Mouse (Mus musculus) layer of hippocampus, postnatal 25 days (tissue): ENCODE measurements at regions not wholly inside any gene's neighbourhood (a gene's known extent, or its start where the extent isn't known, plus 50 kb on each side); places are given as distances from the start of the nearest gene placed in this dataset.
A peak's percentile ranks its signal among the peaks of the same experiment; 100 is the strongest.

Experiments
- DNase-seq, 2 experiments: peaks; one replicate each; pipeline ENCODE4 v3.0.0; 2022; ENCODE audit warnings: mixed read lengths in 2 of 2, low spot score in 1 of 2; ENCODE audit errors: extremely low spot score in 1 of 2

- DNase-seq = no peak
Measured at GRCm38 (mm10) chrX:142537259-142537963, 143.8 kb upstream of the Tmem164 start.

- peak; percentile 15 to 59 for DNase-seq
Measured at GRCm38 (mm10) chrX:142540264-142540663, 140.9 kb upstream of the Tmem164 start.

- DNase-seq = no peak
Measured at GRCm38 (mm10) chrX:142552196-142552595, 129.0 kb upstream of the Tmem164 start.

- DNase-seq = peak in 1 of 2 experiments; percentile 51
Measured at GRCm38 (mm10) chrX:142554161-142554560, 127.0 kb upstream of the Tmem164 start.

- DNase-seq = no peak
Measured at GRCm38 (mm10) chrX:142557496-142557895, 123.7 kb upstream of the Tmem164 start.

- no peak for DNase-seq
Measured at GRCm38 (mm10) chrX:142560209-142560912, 120.8 kb upstream of the Tmem164 start.

- DNase-seq = no peak
Measured at GRCm38 (mm10) chrX:142561788-142562187, 119.4 kb upstream of the Tmem164 start.

GRCm38 (mm10) chrX:142564186-142564585 lies 117.0 kb upstream of the Tmem164 start:
- no peak for DNase-seq

- DNase-seq = no peak
Measured at GRCm38 (mm10) chrX:142571772-142572171, 109.4 kb upstream of the Tmem164 start.

GRCm38 (mm10) chrX:142574022-142574421 lies 107.2 kb upstream of the Tmem164 start:
- DNase-seq = no peak

- no peak for DNase-seq
Measured at GRCm38 (mm10) chrX:142574945-142575710, 106.1 kb upstream of the Tmem164 start.

GRCm38 (mm10) chrX:142576127-142576526 lies 105.1 kb upstream of the Tmem164 start:
- no peak for DNase-seq

GRCm38 (mm10) chrX:142577449-142578081 lies 103.6 kb upstream of the Tmem164 start:
- no peak for DNase-seq

- no peak for DNase-seq
Measured at GRCm38 (mm10) chrX:142585281-142585680, 95.9 kb upstream of the Tmem164 start.

- no peak for DNase-seq
Measured at GRCm38 (mm10) chrX:142599377-142599776, 81.8 kb upstream of the Tmem164 start.

- no peak for DNase-seq
Measured at GRCm38 (mm10) chrX:142600782-142601181, 80.4 kb upstream of the Tmem164 start.

GRCm38 (mm10) chrX:142605088-142605487 lies 76.1 kb upstream of the Tmem164 start:
- DNase-seq = no peak

GRCm38 (mm10) chrX:142606595-142607205 lies 74.5 kb upstream of the Tmem164 start:
- no peak for DNase-seq

- no peak for DNase-seq
Measured at GRCm38 (mm10) chrX:142616189-142616872, 64.9 kb upstream of the Tmem164 start.

GRCm38 (mm10) chrX:142618389-142618788 lies 62.8 kb upstream of the Tmem164 start:
- DNase-seq = no peak
